Mouse (Mus musculus): ENCODE data around the gene Ppp2r5e. TPM values are rescaled to one million over a fixed set of nuclear protein-coding genes. Genes with fewer than 3 reads are reported as not detected.

Gene Ppp2r5e
- polyA plus RNA-seq, 1 experiment, result 34.9 TPM

DNA sequence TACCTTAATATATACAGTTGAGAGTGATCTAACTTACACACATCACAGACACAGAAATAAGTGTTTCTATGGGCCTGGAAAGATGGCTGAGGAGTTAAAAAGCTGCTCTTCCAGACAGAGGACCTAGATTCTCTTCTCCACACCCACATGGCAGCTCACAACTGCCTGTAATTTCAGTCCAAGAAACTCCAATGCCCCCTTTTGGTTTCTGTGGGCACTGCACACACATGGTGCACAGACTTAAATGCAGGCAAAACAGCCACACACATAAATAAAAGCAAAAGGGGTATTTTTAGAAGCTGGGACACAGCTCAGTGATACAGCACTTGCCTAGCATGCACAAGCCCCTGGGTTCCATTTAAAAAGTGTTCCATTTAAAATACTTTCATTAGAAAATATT lies 8.5 kb downstream of the Ppp2r5e start:
- Histone ChIP-seq H3K4me3 (ENCODE audit: insufficient read depth, low read length) (no peak overlapping the region), H3K27ac (ENCODE audit: insufficient read depth, low read length) (no peak overlapping the region), H3K4me1 (ENCODE audit: control insufficient read depth, insufficient read depth, low read length) (0 out of 2 replicates have a peak, but pooled peaks cover 1% of the 10 kb centered on the region)
- TF ChIP-seq POLR2A (IDR thresholded peaks at IDR 0.05; ENCODE audit: extremely low read depth, insufficient read depth, low read length) (no peak), CTCF (IDR thresholded peaks at IDR 0.05; ENCODE audit: extremely low read depth, insufficient read depth, low read length) (no peak)

DNA sequence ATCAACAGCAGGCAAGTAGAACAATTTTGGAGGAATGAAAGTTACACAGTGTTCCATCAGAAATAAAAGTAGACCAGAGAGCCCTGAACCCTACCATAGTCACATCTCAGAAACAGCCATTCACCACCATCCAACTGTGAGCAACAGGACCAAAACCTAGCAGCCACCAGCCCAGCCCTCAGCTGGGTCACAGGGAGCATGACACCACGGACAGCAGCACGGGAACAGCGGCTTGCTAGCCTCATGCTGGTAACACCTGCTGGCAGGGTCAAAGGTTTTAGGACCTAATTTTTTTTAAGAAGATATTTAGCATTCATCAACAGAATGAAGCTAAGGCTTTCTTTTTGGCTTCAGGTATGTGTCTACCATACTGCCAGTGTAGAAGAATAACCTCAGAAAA lies 12.3 kb downstream of the Ppp2r5e start:
- Histone ChIP-seq H3K4me1 (ENCODE audit: control insufficient read depth, insufficient read depth, low read length) (0 out of 2 replicates have a peak, but pooled peaks cover 1% of the 10 kb centered on the region), H3K27ac (ENCODE audit: insufficient read depth, low read length) (no peak overlapping the region), H3K4me3 (ENCODE audit: insufficient read depth, low read length) (no peak overlapping the region)
- no peak for TF ChIP-seq CTCF (IDR thresholded peaks at IDR 0.05; ENCODE audit: extremely low read depth, insufficient read depth, low read length)
- TF ChIP-seq POLR2A (IDR thresholded peaks at IDR 0.05; ENCODE audit: extremely low read depth, insufficient read depth, low read length), result no peak

DNA sequence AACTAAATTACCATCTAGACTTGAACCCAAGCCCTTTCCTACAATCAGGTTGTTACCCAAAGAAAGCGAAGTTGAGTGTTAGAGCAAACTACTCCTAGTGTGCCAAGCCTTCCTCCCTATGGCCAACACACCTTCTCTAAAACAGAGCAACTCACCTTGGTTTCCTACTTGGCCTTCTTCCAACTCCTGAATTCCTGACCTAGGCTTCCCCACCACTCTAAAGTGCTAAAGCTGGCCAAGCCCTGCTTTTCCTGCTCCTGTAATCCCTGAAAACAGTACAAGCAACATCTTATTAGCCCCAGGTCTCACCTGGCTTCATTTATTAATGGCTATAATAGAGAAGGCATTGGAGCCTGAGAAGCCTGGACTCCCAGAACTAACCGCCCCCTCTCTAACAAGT lies 17.0 kb downstream of the Ppp2r5e start:
- Histone ChIP-seq H3K27ac (ENCODE audit: insufficient read depth, low read length) (no peak overlapping the region), H3K4me1 (ENCODE audit: control insufficient read depth, insufficient read depth, low read length) (no peaks in the 10 kb centered on the region; the same call in 1 of the 2 replicates), H3K4me3 (ENCODE audit: insufficient read depth, low read length) (no peak overlapping the region)
- TF ChIP-seq CTCF (IDR thresholded peaks at IDR 0.05; ENCODE audit: extremely low read depth, insufficient read depth, low read length), result no peak

DNA sequence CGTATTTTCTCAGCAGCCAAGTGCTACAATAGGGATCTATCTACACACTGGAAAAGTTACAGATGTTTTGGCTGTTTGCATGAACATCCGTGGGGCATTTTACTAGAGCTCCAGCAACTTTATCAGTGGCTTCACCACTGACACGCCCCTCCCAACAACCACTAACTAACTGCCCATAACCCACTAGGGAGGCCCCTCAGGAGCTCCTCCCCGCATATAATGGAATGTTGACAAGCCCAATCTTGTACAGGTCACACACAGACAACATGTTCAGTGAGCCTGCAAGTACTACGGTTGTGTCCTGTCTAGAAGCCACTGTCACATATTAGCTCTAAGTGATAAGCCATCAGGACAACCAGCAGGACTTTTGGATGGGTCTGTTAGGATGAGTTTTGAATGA lies 18.8 kb downstream of the Ppp2r5e start:
- TF ChIP-seq POLR2A (IDR thresholded peaks at IDR 0.05; ENCODE audit: extremely low read depth, insufficient read depth, low read length) (no peak), CTCF (IDR thresholded peaks at IDR 0.05; ENCODE audit: extremely low read depth, insufficient read depth, low read length) (no peak)
- Histone ChIP-seq H3K27ac (ENCODE audit: insufficient read depth, low read length) (no peak overlapping the region), H3K4me3 (ENCODE audit: insufficient read depth, low read length) (no peak overlapping the region), H3K4me1 (ENCODE audit: control insufficient read depth, insufficient read depth, low read length) (peaks cover 7% of the 10 kb centered on the region)

DNA sequence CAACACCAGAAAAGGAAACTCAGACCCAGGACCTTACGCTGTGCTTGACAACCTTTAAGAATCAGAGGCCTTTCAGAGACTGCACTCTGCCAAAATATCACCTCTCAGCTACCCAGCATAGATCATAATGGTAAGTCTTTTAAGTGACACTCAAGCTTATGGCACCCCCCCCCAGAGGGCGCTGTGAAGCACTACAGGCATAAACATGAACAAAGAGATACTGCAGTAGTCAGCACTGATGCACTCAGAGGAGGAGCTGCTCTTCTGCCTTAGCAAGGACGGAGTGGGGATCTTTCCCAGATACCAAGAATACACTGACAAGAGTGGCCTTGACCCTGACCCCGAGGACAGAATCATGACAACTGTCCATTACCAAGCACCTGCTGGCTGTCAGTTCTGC lies 23.8 kb downstream of the Ppp2r5e start:
- Histone ChIP-seq H3K4me1 (ENCODE audit: control insufficient read depth, insufficient read depth, low read length) (peaks cover 12% of the 10 kb centered on the region), H3K27ac (ENCODE audit: insufficient read depth, low read length) (no peak overlapping the region), H3K4me3 (ENCODE audit: insufficient read depth, low read length) (no peak overlapping the region)
- TF ChIP-seq POLR2A (IDR thresholded peaks at IDR 0.05; ENCODE audit: extremely low read depth, insufficient read depth, low read length) (no peak), CTCF (IDR thresholded peaks at IDR 0.05; ENCODE audit: extremely low read depth, insufficient read depth, low read length) (0 out of 2 replicates have a peak, but pooled peaks have one; percentile 13)

DNA sequence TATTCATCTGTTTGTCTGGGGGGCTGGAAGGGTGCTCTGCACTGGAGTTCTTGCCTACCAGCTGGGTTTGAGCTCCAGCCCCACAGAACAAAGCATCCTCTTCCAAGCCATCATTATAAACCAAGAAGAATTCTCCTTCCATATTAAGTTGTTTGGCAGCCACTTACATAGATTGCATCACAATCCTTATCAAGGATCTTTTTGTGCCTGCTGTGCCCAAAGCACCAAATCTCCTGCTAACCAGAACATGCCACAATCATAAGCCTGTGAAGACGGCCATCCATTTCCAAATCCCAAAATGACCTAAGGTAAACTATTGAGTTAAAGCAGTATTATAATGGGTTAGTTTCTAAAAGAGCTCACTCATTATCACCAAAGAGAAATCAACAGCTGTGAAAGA lies 25.9 kb downstream of the Ppp2r5e start:
- TF ChIP-seq POLR2A (IDR thresholded peaks at IDR 0.05; ENCODE audit: extremely low read depth, insufficient read depth, low read length) (no peak), CTCF (IDR thresholded peaks at IDR 0.05; ENCODE audit: extremely low read depth, insufficient read depth, low read length) (no peak)
- Histone ChIP-seq H3K4me3 (ENCODE audit: insufficient read depth, low read length) (no peak overlapping the region), H3K4me1 (ENCODE audit: control insufficient read depth, insufficient read depth, low read length) (peaks cover 12% of the 10 kb centered on the region), H3K27ac (ENCODE audit: insufficient read depth, low read length) (no peak overlapping the region)

DNA sequence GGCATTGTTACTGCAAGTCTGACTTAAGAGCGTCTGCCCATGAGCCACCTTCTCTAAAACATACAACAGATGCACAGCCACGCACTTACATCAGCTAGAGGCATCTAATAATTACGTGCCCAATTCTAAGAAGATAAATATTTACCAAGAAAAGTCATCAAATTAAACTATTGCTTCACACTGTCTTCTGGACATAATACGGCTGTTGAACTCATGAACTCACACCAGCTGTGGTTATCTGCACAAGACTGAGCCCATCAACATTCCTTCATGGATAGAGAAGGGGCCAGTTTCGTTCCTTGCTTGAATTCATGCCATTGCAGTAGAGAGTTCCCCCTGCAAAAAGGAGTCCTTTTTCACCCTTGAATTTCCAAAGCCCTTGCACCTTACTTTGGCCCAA lies 28.3 kb downstream of the Ppp2r5e start:
- H3K4me3 ChIP-seq (ENCODE audit: insufficient read depth, low read length), result no peak overlapping the region
- TF ChIP-seq POLR2A (IDR thresholded peaks at IDR 0.05; ENCODE audit: extremely low read depth, insufficient read depth, low read length), result no peak
- TF ChIP-seq CTCF (IDR thresholded peaks at IDR 0.05; ENCODE audit: extremely low read depth, insufficient read depth, low read length), result no peak
- H3K4me1 ChIP-seq (ENCODE audit: control insufficient read depth, insufficient read depth, low read length), result peaks cover 9% of the 10 kb centered on the region
- H3K27ac ChIP-seq (ENCODE audit: insufficient read depth, low read length), result no peak overlapping the region

DNA sequence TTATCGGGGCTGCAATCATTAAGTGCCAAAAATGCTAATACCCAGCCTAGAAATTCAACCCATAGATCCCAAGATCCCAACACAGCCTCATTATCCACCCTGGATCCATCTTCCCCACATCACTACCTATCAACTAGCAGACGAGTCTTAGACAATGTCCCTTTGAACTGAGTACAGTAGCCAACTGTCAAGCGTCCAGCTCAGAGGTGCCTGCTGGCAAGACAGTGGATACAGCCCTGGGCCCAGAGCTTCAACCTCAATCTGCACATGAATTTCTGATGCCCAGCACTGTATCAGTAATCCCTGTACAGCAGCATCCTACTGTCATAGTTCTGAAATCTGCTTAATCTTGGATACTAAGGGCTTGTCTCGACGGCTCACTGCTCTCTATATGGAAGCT lies 30.3 kb downstream of the Ppp2r5e start:
- Histone ChIP-seq H3K4me3 (ENCODE audit: insufficient read depth, low read length) (no peak overlapping the region), H3K27ac (ENCODE audit: insufficient read depth, low read length) (no peak overlapping the region), H3K4me1 (ENCODE audit: control insufficient read depth, insufficient read depth, low read length) (peaks cover 5% of the 10 kb centered on the region)
- TF ChIP-seq POLR2A (IDR thresholded peaks at IDR 0.05; ENCODE audit: extremely low read depth, insufficient read depth, low read length) (no peak), CTCF (IDR thresholded peaks at IDR 0.05; ENCODE audit: extremely low read depth, insufficient read depth, low read length) (no peak)

DNA sequence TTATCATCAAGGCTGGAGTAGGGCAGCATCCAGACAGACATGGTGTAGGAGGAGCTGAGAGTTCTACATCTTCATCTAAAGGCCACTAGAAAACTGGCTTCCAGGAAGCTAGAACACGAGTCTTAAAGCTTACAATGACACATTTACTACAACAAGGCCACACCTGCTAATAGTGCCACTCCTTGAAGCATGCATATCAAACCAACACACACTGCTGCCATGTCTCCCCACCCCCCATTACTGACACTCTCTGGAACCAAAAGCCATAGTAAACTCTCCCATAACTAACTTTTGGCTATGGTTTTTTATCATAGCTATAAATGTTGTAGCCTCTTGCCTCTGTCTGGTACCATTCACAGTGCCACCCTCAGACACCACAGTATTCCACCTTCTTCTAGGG lies 31.5 kb downstream of the Ppp2r5e start:
- no peak overlapping the region for H3K4me3 ChIP-seq (ENCODE audit: insufficient read depth, low read length)
- TF ChIP-seq POLR2A (IDR thresholded peaks at IDR 0.05; ENCODE audit: extremely low read depth, insufficient read depth, low read length) (no peak), CTCF (IDR thresholded peaks at IDR 0.05; ENCODE audit: extremely low read depth, insufficient read depth, low read length) (no peak)
- H3K4me1 ChIP-seq (ENCODE audit: control insufficient read depth, insufficient read depth, low read length), result peaks cover 4% of the 10 kb centered on the region; the same call in 1 of the 2 replicates
- H3K27ac ChIP-seq (ENCODE audit: insufficient read depth, low read length), result no peak overlapping the region

DNA sequence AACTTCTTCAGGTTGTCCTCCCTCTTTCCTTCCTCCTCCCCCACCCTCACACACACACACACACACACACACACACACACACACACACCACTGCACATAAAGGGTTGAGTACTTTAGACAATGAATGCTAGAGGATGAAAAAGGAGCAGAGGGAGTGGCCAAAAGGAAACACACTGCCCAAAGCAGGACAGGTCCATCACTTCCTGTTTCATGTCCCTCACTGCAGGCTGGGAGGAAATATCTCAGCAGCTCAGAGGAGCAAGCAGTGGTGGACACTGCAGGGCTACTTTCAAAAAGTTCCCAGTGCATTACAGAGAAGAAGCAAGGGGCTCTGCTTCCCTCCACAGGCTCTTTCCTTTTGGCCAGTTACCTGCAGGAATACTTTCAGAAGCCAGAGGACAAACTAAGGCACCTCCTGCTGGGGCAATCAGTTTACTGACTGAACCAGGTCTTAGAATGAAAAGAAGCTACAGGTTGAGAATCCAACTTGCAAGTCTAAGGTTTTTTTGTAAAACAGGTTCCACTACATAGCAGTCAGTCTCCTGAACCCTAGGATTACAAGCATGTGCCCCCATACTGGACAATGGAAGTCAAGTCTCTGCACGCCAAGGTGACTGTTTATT lies 32.9 kb downstream of the Ppp2r5e start:
- Histone ChIP-seq H3K4me1 (ENCODE audit: control insufficient read depth, insufficient read depth, low read length) (peaks cover 4% of the 10 kb centered on the region; the same call in 1 of the 2 replicates), H3K27ac (ENCODE audit: insufficient read depth, low read length) (no peak overlapping the region), H3K4me3 (ENCODE audit: insufficient read depth, low read length) (no peak overlapping the region)
- TF ChIP-seq CTCF (IDR thresholded peaks at IDR 0.05; ENCODE audit: extremely low read depth, insufficient read depth, low read length), result no peak
- TF ChIP-seq POLR2A (IDR thresholded peaks at IDR 0.05; ENCODE audit: extremely low read depth, insufficient read depth, low read length), result no peak
